Mouse (Mus musculus) myocyte (in vitro differentiated cells): ENCODE measurements around the gene Gm21964.

Experiments
- CEBPB ChIP-seq: IDR thresholded peaks from 2 replicates; pipeline ENCODE4 v1.6.1; 2011; ENCODE audit warnings: mild to moderate bottlenecking, moderate library complexity; ENCODE audit not compliant: poor library complexity, insufficient read depth, severe bottlenecking
- E2F4 ChIP-seq: IDR thresholded peaks from one replicate; pipeline ENCODE4 v1.6.1; 2011; ENCODE audit warnings: mild to moderate bottlenecking, control low read depth, moderate library complexity; ENCODE audit not compliant: insufficient read depth
- MYOD1 ChIP-seq, 3 experiments: IDR thresholded peaks; one replicate each; pipeline ENCODE4 v1.6.1; 2011; ENCODE audit warnings: control low read depth in 2 of 3, low read depth in 2 of 3, mild to moderate bottlenecking in 2 of 3, moderate library complexity in 1 of 3; ENCODE audit not compliant: insufficient read length in 2 of 3, control insufficient read depth in 1 of 3
- MYOG ChIP-seq, 3 experiments: IDR thresholded peaks; one replicate each; pipeline ENCODE4 v1.6.1; 2011; ENCODE audit warnings: control low read depth in 2 of 3, low read depth in 2 of 3, mild to moderate bottlenecking in 2 of 3; ENCODE audit not compliant: insufficient read length in 2 of 3, control insufficient read depth in 1 of 3, insufficient read depth in 1 of 3
- POLR2A ChIP-seq: IDR thresholded peaks from one replicate; pipeline ENCODE4 v1.6.1; 2011; ENCODE audit warnings: low read depth, mild to moderate bottlenecking, control low read depth, moderate library complexity; ENCODE audit not compliant: insufficient read length
- POLR2AphosphoS2 ChIP-seq: IDR thresholded peaks from one replicate; pipeline ENCODE4 v1.6.1; 2011; ENCODE audit warnings: low read depth, control low read depth; ENCODE audit not compliant: insufficient read length
- REST ChIP-seq: IDR thresholded peaks from one replicate; pipeline ENCODE4 v1.6.1; 2011; ENCODE audit warnings: mild to moderate bottlenecking, control low read depth, moderate library complexity; ENCODE audit not compliant: insufficient read depth, insufficient read length
- SRF ChIP-seq: IDR thresholded peaks from one replicate; pipeline ENCODE4 v1.6.1; 2011; ENCODE audit warnings: low read depth; ENCODE audit not compliant: control insufficient read depth, insufficient read length
- TCF3 ChIP-seq: IDR thresholded peaks from one replicate; pipeline ENCODE4 v1.6.1; 2011; ENCODE audit warnings: low read depth, control low read depth; ENCODE audit not compliant: insufficient read length

- no peak for TF ChIP-seq CEBPB
- TF ChIP-seq POLR2AphosphoS2: no peak
- TF ChIP-seq TCF3: no peak
- no peak for TF ChIP-seq POLR2A
- TF ChIP-seq E2F4: no peak
- no peak for TF ChIP-seq SRF
- TF ChIP-seq MYOD1 (IDR thresholded peaks at IDR 0.05; ENCODE audit: control insufficient read depth in 1 of 3, insufficient read length in 2 of 3, low read depth in 2 of 3): no peak
- TF ChIP-seq MYOG (IDR thresholded peaks at IDR 0.05; ENCODE audit: control insufficient read depth in 1 of 3, insufficient read depth in 1 of 3, insufficient read length in 2 of 3, low read depth in 2 of 3): no peak
- no peak for TF ChIP-seq REST
Measured at GRCm38 (mm10) chr8:110145538-110145937, 44.5 kb downstream of the Gm21964 start.
